Mouse (Mus musculus): ENCODE measurements around the gene Clspn. TPM values are rescaled to one million over a fixed set of nuclear protein-coding genes. Genes with fewer than 3 reads are reported as not detected.
A peak's percentile ranks its signal among the peaks of the same experiment; 100 is the strongest.

Gene Clspn
- total RNA-seq, 2 experiments from 2014 or later, result 0.54 to 0.62 TPM

DNA sequence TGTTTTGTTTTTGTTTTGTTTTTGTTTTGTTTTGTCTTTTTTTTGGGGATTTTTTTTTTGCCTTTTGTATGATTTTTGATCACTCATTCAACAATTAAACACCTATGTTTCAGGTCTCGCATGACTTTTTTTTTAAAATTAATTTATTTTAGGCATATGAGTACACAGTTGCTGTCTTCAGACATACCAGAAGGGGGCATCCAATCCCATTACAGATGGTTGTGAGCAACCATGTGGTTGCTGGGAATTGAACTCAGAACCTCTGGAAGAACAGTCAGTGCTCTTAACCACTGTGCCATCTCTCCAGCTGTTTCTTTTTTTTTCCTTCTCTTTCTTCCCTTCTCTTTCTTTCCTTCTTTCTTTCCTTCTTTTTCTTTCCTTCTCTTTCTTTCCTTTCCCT lies 3.0 kb upstream of the Clspn start:
- no peak for DNase-seq
- intact Hi-C loops (cut with DNase I), result loop anchor here (5.0 kb wide), 2 partner anchors 189 to 289 kb away; no protein-coding TSS in a partner anchor

DNA sequence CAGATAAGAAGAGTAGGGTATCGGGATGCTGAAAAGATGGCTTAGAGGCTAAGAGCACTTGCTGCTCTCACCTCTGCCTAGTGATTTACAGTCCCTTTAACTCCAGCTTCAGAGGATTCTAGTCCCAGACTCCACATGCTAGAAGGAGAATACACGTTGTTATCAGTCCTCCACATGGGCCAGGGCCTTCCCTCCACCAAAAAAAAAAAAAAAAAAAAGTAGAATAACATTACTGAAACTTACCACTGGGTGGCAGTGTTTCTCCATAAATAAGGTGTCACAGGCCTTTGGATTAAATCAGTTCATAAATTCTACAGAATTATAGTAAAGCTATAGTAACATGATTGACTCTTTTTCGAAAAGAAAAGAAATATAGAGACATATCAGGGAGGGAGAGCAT lies 2.3 kb upstream of the Clspn start:
- DNase-seq, result no peak
- intact Hi-C loops (cut with DNase I), result loop anchor here (5.0 kb wide), 2 partner anchors 188 to 288 kb away; no protein-coding TSS in a partner anchor

DNA sequence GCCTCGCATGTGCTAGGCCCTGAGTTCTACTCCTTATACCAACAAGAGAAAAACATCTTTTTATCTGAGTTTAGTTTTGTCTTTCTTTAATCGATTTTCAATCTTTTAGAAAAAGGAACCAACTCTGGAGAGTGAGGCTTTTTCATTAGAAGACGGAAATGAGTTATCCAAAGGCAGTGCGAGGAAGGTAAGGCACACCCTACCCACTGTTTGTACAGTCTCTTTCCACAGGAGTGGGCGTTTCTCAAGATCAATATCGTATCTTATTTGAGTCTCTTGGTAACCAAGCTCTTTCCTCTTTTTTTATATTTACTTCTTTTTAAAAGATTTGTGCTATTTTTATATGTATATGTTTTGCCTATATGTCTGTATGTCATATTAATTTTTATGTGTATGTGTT lies 7.1 kb downstream of the Clspn start:
- intact Hi-C loops (cut with DNase I), result no loop called here
- no peak for DNase-seq

DNA sequence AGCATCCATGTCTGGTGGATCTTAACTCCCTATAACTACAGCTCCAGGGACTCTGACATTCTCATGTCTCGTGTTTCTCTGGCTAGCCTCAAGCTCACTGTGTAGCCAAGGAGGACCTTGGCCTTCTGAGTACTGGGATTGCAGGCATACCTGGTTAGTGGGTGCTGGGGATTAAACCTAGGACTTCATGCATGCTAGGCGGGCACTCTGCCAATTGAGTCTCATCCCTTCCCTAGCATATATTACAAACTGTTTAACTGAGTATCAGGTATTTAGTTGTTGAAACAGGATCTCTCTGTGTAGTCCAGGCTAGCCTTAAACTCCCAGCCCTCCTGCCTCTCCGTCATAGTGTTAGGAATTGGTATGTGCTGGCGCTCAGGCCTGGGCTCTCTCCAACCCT lies 10.5 kb downstream of the Clspn start:
- no peak for DNase-seq

DNA sequence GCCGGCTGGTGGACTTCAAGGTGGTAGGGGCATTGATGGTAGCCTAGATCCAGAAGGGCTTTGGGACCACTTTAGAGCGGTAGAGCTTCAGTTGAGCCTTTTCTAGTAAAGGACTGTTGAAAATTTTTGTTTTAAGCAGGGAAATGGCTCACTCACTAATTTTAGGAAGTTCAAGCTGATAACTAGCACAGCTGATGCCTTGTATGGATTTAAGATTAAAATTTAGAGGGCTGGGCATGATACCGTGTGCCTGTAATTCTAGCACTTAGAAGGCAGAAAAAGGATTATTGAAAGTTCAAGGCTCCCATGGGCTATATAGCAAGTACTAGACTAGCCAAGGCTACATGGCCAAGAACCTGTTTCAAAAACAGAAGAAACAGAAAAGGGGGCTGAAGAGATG lies 13.0 kb downstream of the Clspn start:
- intact Hi-C loops (cut with DNase I), result no loop called here
- no peak for DNase-seq

More for the DNA sequence above, 10.5 kb downstream of the Clspn start:
- intact Hi-C loops (cut with DNase I), result no loop called here

DNA sequence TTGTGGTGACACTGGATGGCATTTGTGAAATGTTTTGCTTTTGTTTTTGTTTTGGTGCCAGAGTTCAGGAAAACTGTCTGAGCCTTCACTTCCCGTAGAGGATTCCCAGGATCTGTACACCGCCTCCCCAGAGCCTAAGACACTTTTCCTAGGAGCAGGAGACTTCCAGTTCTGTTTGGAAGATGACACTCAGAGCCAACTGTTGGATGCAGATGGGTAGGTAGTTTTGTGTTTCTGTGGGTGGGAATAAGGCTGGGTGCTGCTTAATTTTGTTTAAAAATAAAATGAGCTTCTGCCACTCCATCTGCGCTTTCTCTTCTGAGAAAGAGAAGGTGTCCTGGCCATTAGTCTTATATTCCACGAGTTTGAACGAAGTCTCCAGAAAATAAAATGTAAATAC lies 19.5 kb downstream of the Clspn start:
- DNase-seq, result no peak
- intact Hi-C loops (cut with DNase I), result no loop called here

DNA sequence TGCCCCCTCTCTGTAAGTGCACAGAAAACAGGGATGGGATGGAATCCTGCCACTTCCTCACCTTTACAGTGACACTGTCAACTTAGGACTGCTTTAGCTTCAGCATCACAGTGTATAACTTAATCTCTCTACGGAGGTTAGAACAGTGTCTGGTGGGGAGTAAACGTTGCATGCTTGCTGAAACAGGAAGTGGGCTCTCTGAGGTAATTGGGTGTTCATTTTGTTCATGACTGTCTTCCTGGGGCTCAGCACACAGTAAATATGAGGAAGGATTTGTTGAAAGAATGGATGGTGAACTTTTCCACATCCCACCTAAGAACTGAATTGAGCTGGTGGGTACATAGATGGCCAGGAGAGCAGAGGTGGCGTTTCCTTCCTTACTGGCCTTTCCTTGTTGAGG lies 21.2 kb downstream of the Clspn start:
- intact Hi-C loops (cut with DNase I), result no loop called here
- DNase-seq, result no peak

DNA sequence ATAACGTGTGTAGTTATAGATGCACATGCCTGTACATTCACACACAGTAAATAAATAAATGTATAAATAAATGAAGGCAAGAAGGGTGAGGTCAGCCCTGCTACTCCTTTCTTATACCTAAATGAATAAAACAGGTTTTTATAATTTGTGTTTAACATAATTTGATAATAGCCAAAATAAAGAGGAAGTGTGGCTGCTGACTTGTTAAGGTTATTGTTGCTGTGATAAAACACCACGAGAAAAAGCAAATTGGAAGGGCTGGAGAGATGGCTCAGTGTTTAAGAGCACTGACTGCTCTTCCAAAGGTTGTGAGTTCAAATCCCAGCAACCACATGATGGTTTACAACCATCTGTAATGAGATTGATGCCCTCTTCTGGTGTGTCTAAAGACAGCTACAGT lies 22.3 kb downstream of the Clspn start:
- intact Hi-C loops (cut with DNase I), result no loop called here
- no peak for DNase-seq

DNA sequence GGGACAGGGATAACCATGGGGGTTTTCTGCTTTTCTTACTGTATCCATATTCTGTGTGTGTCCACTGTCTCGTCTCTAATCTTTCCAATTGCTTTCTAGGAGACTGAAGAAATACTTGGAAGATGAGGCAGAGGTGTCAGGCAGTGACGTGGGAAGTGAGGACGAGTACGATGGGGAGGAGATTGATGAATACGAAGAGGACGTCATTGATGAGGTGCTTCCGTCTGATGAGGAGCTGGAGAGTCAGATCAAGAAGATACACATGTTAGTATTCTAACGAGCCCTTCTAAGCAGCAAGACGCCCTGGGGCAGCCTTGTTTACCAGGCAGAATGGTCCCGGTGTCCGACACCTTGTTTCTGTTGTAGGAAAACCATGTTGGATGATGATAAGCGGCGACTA lies 29.0 kb downstream of the Clspn start:
- intact Hi-C loops (cut with DNase I), result no loop called here
- DNase-seq, result no peak

DNA sequence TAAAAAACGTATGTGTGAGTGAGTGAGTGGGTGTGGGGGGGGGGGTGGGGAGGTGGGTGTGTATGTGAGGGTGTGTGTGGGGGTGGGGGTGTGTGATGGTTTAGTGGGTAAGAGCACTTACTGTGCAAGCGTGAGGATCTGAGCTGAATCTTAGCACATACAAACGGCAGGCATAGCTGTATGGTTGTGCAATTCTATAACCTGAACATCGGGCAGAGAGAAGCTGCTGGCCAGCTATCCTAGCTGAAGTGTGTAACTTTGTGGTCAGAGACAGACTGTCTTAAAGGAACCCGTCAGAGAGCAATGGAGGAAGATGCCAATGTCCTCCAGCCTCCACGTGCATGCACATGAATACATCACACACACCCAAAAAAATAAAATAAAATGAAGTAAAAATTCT lies 35.3 kb downstream of the Clspn start:
- no peak for DNase-seq
- intact Hi-C loops (cut with DNase I), result no loop called here

DNA sequence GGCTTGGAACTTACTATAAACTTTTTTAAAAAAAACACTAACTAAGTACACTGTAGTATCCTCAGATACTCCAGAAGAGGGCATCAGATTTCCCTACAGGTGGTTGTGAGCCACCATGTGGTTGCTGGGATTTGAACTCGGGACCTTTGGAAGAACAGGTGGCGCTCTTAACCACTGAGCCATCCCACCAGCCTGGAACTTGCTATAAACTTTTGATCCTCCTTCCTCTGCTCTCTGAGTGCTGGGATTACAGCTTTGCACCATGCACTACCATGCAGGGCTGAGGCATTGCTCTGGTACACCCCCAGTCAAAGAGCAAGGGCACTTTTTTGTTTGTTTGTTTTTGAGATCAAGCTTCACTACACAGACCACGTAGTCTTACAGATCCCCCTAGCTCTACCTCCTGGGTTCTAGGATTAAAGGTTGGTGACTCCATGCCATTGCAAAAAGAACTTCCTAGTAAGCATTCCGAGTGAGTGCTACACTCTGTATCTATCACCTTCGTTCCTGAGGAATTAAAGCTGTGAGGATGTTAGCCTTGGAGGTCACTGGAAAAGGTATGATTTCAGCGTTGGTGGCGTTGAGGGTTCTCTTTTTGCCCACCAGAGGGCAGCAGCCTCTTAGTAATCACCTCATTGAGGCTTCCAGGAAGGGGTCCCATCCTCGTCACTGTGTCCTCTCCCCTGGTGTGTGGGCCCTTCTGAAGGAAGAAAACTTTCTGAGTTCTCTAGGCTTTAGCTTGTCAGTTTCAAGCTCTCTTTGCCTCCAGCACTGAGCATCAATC lies 43.4 kb downstream of the Clspn start:
- peak in 1 of 2 experiments; percentile 29 for DNase-seq
- intact Hi-C loops (cut with DNase I), result loop anchor here (2.0 kb wide), 1 partner anchor 241 kb away; no protein-coding TSS in a partner anchor

DNA sequence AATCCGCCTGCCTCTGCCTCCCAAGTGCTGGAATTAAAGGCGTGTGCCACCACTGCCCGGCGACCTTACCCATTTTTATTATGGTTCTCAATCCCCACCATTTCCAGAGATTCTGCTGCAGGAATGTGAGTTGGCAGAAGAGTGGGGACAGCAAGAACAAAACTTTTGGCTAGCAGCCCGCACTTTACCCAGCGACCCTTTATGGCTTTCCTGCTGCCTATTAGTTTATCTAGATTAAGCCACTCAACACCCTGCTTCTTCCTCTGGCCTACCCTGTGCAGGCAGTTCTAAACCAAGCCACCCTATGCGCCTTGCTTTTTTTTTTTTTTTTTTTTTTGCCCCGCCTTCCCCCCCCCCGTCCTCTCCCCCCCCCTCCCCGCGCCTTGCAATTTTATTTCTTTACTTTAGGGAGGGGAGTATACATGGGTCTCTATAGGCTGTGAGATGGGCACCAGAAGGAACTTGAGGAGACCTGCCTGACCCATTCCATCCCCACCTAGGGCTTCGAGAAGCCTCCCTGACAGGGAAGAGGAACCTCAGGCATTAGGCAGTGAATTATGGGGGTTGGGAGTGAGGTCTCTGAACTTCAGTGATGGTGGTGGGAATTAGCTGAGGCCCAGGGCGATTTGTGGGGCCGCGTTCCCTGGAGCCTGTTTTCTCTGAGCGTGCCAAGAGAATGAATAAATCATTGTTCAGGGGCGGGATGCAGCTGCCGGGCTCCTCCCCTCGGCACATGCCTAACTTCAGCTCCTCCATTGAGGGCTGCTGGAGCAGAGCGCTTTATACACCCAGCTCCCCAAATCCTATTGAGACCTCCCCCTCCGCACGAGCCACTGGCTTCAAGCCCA lies 45.1 kb downstream of the Clspn start:
- no peak for DNase-seq
- intact Hi-C loops (cut with DNase I), result loop anchor here (2.0 kb wide), 2 partner anchors 139 to 239 kb away; no protein-coding TSS in a partner anchor

DNA sequence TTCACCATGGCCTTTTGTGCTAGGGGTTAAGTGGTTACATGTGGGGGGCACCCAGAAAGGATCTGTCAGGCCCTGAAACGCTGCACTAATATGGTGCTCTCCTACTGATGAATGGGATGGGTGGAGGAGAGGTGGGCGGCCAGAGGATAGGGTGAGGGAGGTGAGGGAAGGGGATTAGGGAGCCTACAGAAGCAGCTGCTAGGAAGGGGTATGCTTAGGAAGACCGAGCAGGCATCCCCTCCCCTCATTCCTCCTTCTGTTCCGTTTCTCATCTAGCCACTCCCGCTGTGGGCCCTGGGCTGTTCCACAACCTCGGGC lies 45.7 kb downstream of the Clspn start:
- intact Hi-C loops (cut with DNase I), result loop anchor here (2.0 kb wide), 1 partner anchor 138 kb away; no protein-coding TSS in a partner anchor
- no peak for DNase-seq

DNA sequence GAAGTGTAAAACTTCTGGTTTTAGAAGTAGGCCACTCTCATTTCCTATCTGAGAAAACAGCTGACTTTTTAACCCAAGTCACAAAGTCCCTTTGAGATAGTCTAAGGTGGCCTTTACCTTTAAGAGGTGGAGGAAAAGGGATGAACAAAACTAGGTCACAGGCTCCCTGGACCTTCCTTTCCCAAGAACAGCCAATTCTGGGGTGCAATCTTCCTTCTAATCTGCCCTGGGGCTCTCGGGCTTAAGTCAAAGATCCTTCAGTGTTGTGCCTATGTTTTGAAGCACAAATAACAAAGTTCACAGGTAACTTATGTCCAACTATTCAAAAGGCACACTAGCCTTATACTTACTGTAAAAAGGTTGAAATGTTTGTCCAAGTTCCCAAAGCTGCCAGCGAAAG lies 47.4 kb downstream of the Clspn start:
- intact Hi-C loops (cut with DNase I), result no loop called here
- DNase-seq, result no peak

DNA sequence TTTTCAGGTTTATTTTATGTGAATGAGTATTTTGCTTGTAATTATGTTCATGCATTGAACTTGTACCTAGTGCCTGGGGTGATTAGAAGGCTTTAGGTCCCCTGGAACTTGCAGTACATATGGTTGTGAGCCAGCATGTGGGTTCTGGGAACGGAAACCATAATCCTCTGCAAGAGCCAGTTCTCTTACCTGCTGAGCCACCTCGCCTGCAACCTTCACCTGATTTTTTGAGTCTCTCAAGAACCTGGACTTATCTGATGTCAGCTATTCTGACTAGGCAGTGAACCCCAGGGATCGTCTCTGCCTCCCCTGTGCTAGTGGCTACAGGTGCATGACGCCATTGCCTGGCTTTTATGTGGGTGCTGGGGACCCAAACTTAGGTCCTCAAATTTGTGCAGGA lies 49.0 kb downstream of the Clspn start:
- intact Hi-C loops (cut with DNase I), result loop anchor here (5.0 kb wide), 1 partner anchor 72 kb away; the partner anchor contains the start of gene Psmb2
- no peak for DNase-seq

DNA sequence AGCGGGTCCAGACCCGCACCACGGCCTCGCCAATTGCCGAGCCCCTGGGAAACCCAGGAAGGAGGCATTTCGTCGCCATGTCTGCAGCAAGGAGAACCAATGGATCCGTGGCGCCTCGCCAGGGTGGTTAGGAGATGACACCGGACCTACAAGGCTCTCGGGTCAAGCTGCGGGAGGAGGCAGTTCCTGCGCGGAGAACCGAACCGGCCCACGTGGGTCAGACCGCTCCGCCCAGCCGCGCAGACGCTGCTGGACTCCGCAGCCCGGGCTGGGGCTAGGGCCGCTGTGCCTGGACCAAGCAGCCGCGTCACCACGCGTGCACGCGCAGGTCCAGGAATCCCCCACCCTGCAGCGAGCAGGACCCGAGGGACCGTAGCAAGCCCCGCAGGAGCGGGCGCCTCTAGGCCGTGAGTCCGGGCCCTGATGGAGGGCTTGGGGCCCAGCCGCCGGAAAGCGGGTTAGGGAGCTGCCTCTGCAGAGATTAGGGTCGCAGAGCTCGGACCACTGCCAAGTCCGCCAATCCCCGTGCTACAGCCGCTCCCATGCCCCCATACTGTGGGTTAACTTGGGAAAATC lies 53.0 kb downstream of the Clspn start, which contains the start of gene 5730409E04Rik:
Gene 5730409E04Rik, plus strand, starts transcription at position 213 of the 576 bp plus-strand sequence.
- intact Hi-C loops (cut with DNase I), result loop anchor here (5.0 kb wide), 1 partner anchor 68 kb away; the partner anchor contains the start of gene Psmb2
- DNase-seq, result peak; percentile 80 to 83

DNA sequence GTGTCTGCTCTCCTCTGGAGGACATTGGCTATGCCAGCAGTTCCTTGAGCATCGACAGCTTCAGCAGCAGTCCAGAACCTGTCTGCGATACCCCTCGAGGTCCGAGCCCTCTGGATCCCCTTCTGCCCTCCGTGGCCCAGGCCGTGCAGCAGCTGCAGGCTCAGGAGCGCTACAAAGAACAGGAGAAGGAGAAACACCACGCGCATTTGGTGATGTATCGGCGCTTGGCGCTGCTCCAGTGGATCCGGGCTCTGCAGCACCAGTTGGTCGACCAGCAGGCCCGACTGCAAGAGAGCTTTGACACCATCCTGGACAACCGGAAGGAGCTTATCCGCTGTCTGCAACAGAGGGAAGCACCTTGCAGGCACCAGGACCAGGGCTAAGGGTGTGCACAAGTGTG lies 55.3 kb downstream of the Clspn start:
- no peak for DNase-seq
- intact Hi-C loops (cut with DNase I), result no loop called here

DNA sequence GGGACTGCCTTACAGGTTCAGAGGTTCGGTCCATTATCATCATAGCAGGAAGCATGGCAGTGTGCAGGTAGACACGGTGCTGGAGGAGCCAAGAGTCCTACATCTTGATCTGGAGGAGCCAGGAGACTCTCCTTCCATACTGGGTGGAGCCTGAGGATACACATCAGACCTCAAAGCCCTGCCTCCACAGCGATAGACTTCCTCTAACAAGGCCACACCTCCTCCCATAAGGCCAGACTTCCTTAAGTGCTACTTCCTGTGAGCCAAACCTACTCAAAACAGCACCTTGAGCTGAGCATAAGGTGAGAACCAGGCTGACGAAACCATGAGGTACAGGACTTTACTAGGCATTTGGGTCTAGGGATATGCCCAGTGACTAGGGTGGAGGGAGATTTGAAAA lies 59.6 kb downstream of the Clspn start:
- no peak for DNase-seq
- intact Hi-C loops (cut with DNase I), result no loop called here

DNA sequence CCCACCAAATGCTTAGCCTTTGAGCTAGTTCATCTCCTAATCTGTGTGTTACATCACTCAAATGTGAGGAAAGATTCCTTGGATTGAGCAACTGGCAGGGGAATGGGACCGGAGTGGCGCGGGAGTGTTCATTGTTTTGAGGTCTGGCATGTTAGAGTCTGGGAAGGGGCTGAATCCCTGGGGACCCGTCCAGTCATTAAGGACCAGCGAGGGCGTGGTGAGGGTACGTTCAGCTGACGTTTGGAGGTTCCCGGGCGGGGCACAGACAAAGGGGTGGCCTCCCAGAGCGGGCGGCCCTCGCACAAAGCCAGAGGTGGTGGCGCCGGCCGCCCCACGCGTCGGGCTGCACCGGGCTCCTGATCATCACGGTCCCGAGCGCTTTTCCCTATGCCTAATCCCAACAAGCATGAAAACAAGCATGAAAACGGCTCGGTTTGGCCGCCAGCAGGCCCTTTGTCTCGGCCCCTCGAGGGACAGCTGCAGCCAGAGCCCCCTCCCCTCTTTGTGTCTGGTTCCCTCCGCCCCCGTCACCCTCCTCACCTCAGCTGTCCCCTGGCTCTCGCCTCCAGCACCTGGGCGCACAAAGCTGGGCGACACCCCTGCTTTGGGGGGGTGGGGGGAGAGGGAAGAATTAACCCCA lies 63.1 kb downstream of the Clspn start:
- intact Hi-C loops (cut with DNase I), result no loop called here
- no peak for DNase-seq

DNA sequence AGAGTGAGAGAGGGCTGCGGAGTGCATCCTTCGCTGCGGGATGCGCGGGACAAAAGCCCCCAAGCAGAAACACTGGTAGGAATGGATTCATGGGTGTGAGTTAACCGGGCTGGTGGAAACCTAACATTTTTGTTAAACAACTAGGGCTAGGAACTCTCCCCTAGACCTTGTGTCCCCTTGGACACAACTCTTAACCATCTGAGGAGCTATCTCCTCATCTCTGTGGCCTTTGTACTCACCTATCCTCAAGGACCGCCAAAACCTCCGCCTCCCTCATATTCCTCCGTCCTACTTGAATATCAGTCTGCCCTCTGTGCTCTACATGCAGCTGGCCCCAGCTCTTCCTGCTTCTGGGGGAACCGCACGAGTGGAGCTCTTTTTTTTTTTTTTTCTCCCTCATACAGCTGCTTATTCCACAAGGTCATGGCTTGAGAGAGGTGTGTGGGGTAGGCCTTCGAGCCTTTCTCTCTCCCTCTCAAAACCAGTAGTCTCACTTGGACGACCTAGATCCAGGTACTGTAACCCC lies 63.7 kb downstream of the Clspn start:
- no peak for DNase-seq

More for the DNA sequence above, 63.7 kb downstream of the Clspn start:
- intact Hi-C loops (cut with DNase I), result no loop called here

Measured in gastrocnemius, postnatal 36 days (tissue).